Mouse (Mus musculus): ENCODE results near the gene Ngrn. TPM values are rescaled to one million over a fixed set of nuclear protein-coding genes. Genes with fewer than 3 reads are reported as not detected.

The Ngrn gene
- total RNA-seq, 2 experiments from 2014 or later = 20.4 to 22.4 TPM

- DNase-seq = no peak
Observed at GRCm38 (mm10) chr7:80307766-80308165, 46.8 kb downstream of the Ngrn start.

- DNase-seq = no peak
Observed at GRCm38 (mm10) chr7:80310771-80311170, 49.8 kb downstream of the Ngrn start.

Other genes with a start within 250 kb of the Ngrn start
- 10 to 100 TPM; 20.8 to 27.9 TPM for gene Zfp710, start 236.4 kb upstream of the Ngrn start, total RNA-seq (2021)
- gene Idh2, start 145.8 kb upstream of the Ngrn start, total RNA-seq (2021) = 100 to 1,000 TPM; 102 to 256 TPM
- 1 to 10 TPM; 1.6 to 2.5 TPM for gene Sema4b, start 74.4 kb upstream of the Ngrn start, total RNA-seq (2021)
- 1 to 10 TPM; 5.8 to 8.5 TPM for gene Cib1, start 28.4 kb upstream of the Ngrn start, total RNA-seq (2021)
- under 1 TPM; 0.77 to 0.91 TPM for gene Gdpgp1, start 28.4 kb upstream of the Ngrn start, total RNA-seq (2021)
- gene Ttll13, start 14.8 kb upstream of the Ngrn start, total RNA-seq (2021) = not detected
- 1 to 10 TPM; 2.9 to 3.7 TPM for gene Vps33b, start 8.4 kb downstream of the Ngrn start, total RNA-seq (2021)
- 1 to 10 TPM; 2.4 to 2.9 TPM for gene Prc1, start 33.2 kb downstream of the Ngrn start, total RNA-seq (2021)
- gene Rccd1, start 63.2 kb downstream of the Ngrn start, total RNA-seq (2021) = 1 to 10 TPM; 8.1 to 8.6 TPM
- gene Unc45a, start 79.8 kb downstream of the Ngrn start, total RNA-seq (2021) = 10 to 100 TPM; 11.6 to 12.6 TPM
- gene Hddc3, start 81.9 kb downstream of the Ngrn start, total RNA-seq (2021) = 10 to 100 TPM; 21.6 to 22.8 TPM
- 100 to 1,000 TPM; 138 to 146 TPM for gene Man2a2, start 110.2 kb downstream of the Ngrn start, total RNA-seq (2021)
- 1 to 10 TPM; 3.3 to 3.4 TPM for gene Fes, start 126.7 kb downstream of the Ngrn start, total RNA-seq (2021)
- gene Furin, start 144.2 kb downstream of the Ngrn start, total RNA-seq (2021) = 10 to 100 TPM; 38.5 to 44.8 TPM